Mouse (Mus musculus) liver, adult (tissue): ENCODE results near the gene Il10.

Experiments
- GATA4 ChIP-seq: IDR thresholded peaks from 2 replicates; pipeline ENCODE4 v1.6.1; 2014; ENCODE audit warnings: mild to moderate bottlenecking, low read length; ENCODE audit not compliant: insufficient replicate concordance

The Il10 gene

DNA sequence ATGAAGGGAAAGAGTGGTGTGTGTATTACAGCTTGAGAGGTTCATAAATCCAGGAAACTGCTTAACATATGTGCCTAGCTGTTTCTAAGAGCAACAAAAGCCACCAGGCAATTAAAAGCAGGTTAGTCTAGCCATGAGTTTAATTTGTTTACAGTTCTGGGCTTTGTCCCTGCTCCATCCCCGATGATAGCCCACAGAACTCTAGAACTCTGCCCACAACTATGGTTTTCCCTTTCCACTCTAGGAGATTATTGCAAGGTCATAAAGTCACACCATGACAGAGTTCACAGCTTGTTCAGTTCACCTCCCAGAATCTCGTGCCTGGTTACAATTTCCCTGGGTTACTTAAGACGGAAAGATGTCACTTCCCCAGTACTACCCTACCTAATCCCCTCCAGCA is 11.6 kb downstream of the Il10 start:
- no peak for TF ChIP-seq GATA4

DNA sequence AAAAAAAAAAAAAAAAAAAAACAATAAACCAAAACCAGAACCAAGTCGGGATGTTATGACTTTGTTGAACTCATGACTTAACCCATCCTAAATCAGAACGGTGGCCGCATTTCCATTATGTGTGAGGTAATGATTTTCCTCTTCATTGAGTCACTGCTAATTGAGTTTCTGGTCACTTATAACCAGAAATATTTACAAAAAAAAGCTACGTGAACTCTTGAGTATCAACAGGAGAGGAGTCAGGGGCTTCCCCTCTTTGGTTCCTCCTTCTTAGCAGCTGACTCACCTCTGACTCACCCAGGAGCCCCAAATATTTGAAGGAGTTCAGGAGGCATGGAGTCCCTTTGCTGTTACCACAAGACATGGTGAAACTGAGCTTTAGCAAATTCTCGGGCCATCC is 18.4 kb downstream of the Il10 start:
- TF ChIP-seq GATA4 = no peak

DNA sequence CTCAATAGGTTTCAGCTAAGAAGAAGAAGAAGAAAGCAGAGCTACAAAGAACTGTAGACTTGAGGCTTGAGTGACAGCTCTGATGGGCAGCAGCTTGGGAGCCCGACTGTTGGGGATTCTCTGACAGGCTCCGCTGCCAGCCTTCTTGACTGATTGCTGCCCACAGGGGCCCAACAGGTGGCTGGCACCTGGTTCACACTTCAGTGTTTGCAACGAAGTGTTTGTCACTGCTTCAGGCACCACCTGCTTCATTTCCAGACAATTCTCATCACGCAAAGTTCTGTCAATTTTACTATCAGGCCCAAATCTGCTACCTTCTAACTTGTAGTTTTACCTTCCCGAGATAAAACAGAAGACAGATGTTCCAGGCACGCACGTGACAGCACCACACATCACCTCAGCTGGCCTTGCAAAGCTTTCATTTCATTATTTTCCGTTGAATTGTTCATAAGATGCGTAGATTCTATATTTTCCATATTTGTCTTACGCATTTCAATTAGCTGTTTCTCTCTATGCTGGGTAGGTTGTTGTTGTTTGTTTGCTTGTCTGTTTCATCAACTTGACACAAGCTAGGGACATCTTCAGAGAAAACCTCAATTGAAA is 18.9 kb downstream of the Il10 start:
- no peak for TF ChIP-seq GATA4

- TF ChIP-seq GATA4 = no peak
These were observed 19.8 kb downstream of the Il10 start for GRCm38 (mm10) chr1:131039479-131039878.

GRCm38 (mm10) chr1:131042263-131042662 is 22.6 kb downstream of the Il10 start:
- TF ChIP-seq GATA4 = no peak

DNA sequence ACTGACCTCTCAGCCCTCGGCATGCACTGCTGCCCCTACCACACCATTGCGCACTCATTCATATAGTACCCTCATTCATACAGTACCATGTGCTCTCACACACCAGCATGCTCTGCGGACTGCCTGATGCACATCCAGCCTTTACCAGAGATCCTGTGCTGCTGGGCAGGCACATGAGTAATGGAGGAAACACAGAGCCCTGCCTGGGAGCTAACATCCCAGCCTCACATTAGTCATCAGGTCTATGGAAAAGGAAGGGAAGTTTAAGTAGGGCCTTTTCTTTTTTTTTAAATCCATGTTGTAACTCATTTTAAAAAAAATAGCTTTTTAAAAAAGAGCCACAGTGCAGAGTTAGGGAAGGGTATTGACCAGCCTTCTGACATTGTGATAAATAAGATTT is 23.1 kb downstream of the Il10 start:
- TF ChIP-seq GATA4 = no peak

DNA sequence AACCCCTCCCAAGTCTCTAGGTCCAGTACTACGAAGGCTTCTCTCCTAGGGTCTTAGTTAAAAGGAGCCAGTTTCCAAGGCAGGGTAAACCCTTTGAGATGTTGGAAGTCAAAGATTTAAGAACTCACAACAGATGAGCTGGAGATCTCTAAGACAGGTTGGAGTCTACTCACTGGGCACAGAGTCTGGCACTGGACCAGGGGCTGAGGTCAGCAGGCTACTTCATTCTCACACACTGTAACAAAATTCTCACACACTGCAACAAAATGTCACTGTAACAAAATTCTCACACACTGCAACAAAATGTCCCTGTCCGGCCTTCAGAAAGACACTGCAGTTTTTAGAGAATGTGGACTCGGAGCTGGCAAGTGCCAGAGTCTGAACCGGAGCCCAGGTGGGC is 24.0 kb downstream of the Il10 start:
- no peak for TF ChIP-seq GATA4

DNA sequence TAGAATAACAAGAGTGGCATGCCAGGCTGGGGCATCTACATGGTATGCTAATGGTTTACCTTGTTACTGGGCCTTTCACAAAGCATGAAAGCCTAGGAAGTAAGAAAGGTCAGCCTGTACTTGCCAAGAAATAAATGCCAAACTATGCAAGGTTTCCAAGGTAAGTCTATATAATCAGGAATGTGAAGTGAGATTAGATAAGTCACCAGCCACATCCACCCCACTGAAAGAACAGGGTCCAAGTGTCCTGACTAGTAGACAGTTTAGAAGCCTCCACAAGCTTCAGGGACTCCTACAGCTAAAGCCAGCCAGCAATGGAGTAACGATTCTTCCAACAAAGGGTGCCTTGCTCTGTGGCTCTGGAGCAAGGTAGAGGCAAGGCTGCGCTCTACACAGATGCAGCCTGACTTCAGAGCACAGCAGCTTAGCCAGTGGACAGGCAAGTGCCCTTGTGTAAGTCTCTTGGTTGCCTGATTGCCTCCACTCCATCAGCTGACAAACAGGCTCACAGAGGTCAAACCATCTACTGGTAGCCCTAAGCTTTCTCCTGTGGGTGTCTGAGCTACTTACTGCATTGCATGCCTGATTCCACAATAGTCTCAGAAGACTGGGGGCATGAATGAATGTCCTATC is 26.2 kb downstream of the Il10 start:
- TF ChIP-seq GATA4 = no peak

DNA sequence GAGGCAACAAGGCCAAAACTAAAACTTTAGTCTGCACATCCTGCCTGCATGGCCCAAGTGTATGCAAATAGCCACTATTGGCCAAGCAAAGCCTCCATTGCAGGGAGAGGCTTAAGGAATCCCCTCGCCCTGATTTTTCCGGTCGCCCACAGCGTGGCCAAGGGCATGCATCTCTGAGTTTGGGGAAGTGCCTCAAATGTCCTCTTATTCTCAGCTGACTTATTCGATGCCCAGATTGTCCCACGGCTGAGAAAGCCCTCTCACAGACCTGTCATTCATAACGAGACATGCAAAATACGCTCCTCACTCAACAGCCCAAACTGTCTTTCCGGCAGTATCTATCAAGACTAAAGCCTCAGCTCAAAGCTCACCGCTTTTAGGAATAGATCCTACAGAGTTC is 27.0 kb downstream of the Il10 start:
- no peak for TF ChIP-seq GATA4

- TF ChIP-seq GATA4 = no peak
These were observed 28.6 kb downstream of the Il10 start for GRCm38 (mm10) chr1:131048121-131048863.

GRCm38 (mm10) chr1:131048946-131049345 is 29.3 kb downstream of the Il10 start:
- no peak for TF ChIP-seq GATA4

GRCm38 (mm10) chr1:131049361-131049806 is 29.7 kb downstream of the Il10 start:
- no peak for TF ChIP-seq GATA4

DNA sequence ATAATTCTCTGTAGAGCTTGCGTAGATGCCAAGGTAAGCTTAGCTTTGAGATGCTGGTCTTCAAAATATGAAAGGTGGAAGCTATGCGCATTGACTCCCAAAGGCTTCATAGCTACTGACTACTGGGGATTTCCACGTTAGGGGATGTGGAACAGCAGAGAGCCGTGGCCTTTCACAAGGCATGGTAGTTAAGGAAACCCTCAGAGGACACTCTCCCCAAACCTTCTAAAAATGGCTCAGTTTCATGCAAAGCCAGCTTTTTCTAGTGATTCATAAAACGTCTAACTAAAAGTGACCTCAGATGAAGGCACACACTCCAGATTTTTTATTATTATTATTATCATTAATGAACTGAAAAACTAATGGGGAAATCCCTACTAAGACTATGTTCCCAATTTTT is 30.4 kb downstream of the Il10 start:
- TF ChIP-seq GATA4 = no peak

GRCm38 (mm10) chr1:131050617-131051016 is 31.0 kb downstream of the Il10 start:
- TF ChIP-seq GATA4 = no peak

DNA sequence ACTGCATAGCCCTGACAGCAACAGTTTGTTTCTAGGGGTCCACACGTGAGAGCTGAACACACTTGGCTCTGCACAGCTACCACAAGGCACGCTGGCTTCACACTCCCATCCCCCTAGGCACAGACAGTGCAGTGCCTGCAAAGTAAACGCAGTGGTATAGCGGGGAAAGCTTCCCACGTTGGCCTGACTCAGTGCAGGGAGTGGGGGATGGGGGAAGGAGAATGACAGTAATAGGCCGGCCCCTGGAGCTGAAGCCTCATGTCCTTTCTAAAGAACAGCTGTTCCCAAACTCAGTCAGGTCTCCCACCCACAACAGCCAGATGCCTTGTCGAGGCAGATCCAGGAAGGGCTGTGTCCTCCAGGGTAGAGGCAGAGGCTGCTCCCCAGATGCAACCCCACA is 31.4 kb downstream of the Il10 start:
- no peak for TF ChIP-seq GATA4

- TF ChIP-seq GATA4 = no peak
These were observed 33.6 kb downstream of the Il10 start for GRCm38 (mm10) chr1:131053239-131053638.

DNA sequence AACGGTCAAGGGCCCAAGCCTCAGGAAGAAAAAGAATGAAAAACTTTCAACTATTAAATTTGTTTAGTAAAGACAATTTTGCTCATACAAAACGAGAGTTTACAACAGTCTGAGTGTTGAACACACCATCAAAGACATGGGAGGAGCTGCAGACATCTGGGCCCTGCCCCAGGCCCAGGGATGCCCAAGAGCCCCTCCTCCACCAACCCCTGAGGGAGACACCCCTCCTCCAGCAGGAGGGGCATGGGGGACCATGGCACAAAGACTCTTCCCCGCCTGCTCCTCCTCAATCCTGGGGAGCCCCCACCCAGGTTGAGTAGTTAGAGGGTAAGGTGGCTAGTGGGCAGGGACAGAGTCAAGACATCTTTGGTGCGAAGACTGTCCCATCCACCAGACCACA is 34.0 kb downstream of the Il10 start:
- no peak for TF ChIP-seq GATA4

DNA sequence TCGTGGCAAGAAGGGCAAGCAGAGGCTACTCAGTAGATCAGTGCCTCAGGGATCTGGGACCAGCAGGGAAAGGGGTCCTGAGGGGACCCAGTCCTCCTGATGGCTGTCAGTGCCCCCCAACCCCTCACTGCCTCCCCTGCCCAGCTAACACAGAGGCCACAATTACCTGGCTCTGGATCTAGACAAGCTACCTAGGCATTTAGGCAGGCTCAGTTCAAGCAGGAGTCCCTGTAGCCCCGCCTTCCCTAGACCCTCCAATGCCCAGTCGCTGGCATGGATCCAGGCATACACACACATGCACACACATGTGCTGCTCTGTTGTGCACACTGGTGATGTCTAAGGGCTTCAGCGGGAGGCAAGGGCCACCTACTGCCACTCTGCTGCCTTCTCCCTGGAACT is 34.6 kb downstream of the Il10 start:
- TF ChIP-seq GATA4 = no peak
